Mouse (Mus musculus) liver, adult 2 months (tissue): ENCODE results near the gene Alox15.

Experiments
- CTCF ChIP-seq: fragments of 200-500 bp; IDR thresholded peaks from 2 replicates; pipeline ENCODE4 v1.5.1; 2011; ENCODE audit warnings: low read depth, low read length, control low read depth
- POLR2A ChIP-seq: fragments of 200-500 bp; IDR thresholded peaks from 2 replicates; pipeline ENCODE4 v1.6.1; 2011; ENCODE audit warnings: low read length, control low read depth; ENCODE audit not compliant: insufficient read depth; ENCODE audit errors: extremely low read depth

- TF ChIP-seq CTCF: no peak
- no peak for TF ChIP-seq POLR2A
These were observed 4.0 kb downstream of the Alox15 start for GRCm38 (mm10) chr11:70347861-70348260.
